Mouse (Mus musculus): ENCODE measurements around the gene Gm21812.
"Not testable (repeated sequence)": the region's sequence is repeated elsewhere in the genome, so short reads cannot be mapped to it uniquely, and the experiment has no call there.

Gm21812 gene

DNA sequence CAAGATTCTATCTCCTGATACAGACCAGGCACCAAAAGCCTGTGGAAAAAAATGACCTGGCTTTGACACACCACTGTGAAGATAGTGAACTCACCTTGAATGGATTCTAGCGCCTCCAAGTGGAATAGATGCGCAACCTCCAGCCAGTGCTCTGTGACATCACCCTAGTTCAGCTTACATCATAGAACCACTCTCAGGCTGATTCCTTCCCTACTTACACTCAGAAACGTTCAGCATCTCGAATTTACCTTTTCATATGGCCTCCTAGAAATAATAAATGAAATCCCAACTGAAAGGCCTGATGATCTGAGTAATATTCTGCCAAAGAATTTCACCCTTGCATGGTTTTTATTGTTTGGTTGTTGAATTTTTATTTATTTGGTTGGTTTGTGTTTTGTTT is at the start of gene Gm21812:
Gene Gm21812, minus strand, starts transcription at position 101 of the 400 bp plus-strand sequence.
- in situ Hi-C loops (cut with MboI): not testable (repeated sequence)
